Mouse (Mus musculus) embryonic stem cell, embryonic (primary cell): ENCODE measurements around the gene Rnf26.
"Not testable (repeated sequence)": the region's sequence is repeated elsewhere in the genome, so short reads cannot be mapped to it uniquely, and the experiment has no call there.

Experiments
- CTCF ChIA-PET, 4 experiments: fragments of 300-600 bp in 2 of 4; fragments of 350-600 bp in 2 of 4; sonication (Branson Sonifier 250); formaldehyde crosslinking; loops; one replicate each; lab custom pipeline; 2022; ENCODE audit warnings: inconsistent platforms in 2 of 4; lab: Charles Lee
- POLR2A ChIA-PET, 4 experiments: fragments of 300-600 bp in 2 of 4; fragments of 350-600 bp in 2 of 4; sonication (Branson Sonifier 250); formaldehyde crosslinking; loops; one replicate each; lab custom pipeline; 2022; ENCODE audit warnings: antibody characterized with exemption in 4 of 4, inconsistent platforms in 1 of 4; lab: Charles Lee

Gene Rnf26

DNA sequence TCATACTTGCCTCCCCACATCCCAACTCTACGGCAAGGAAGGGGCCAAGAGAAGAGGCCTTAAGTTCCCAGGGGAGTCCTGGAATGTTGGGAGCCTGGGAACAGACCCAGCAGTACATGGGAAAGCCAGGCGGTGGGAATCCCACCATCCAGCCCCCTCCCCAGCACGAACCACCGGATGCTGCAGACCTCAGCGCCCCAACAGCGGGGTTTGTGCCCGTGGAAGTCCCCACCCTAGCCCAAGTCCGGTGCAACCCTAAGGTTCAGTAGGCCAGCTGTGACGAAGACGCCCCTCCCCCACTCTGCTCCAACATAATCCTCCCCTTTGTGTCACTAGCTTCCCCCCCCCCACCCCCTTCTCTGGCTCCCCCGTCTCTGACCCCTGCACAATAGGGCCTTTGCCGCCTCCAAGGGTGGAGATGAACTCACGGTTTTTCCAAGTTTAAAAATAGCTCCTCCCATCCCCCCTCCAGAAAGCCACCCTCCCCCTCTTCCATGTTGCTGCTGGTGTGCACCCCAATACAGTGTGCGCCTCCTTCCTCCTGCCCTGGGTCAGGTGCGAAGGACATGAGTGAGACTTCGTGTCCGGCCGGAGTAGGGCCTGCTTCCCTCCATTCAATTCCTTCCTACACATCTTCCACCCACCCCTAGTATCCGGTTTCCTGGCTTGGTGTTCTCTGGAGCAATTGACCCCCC, 17.4 kb upstream of the Rnf26 start:
- POLR2A ChIA-PET = interaction anchor here (0.6 to 11.4 kb wide), 20 partner anchors 9 to 323 kb away, joined by 3 to 104 read pairs (median 4); partner anchors contain the start of genes Cbl (in 2 of the 4), H2afx (in 2 of the 4), Ccdc84 (in 1 of the 4) and Hmbs (in 1 of the 4)
- CTCF ChIA-PET = interaction anchor here in 3 of 4 experiments (0.5 to 2.2 kb wide), 12 partner anchors 9 to 507 kb away, joined by 3 to 8 read pairs (median 4); partner anchors contain the start of gene Cbl (in 1 of the 3)

DNA sequence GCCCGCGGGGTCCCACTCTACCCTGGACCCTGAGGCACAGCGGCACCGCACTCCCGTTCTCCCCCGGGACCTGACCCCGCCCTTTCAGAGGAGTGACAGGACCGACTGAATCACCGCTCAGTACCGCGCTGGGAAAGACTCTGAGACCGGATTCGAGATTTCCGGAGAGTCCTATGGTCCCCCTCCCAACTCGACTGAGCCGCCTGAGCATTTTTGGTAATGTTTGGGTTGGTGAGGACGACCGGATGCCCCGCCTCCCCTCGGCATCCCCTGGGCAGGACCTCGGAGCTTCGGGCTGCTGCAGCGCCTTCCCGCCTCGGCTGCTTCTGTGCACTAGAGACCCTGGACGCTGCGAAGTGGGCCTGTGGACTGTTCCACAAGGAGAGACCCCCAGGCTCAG, 16.7 kb upstream of the Rnf26 start:
- ChIA-PET POLR2A (interaction anchor here in 3 of 4 experiments (0.6 to 11.4 kb wide), 16 partner anchors 10 to 289 kb away, joined by 3 to 104 read pairs (median 6); partner anchors contain the start of genes Cbl (in 2 of the 3), H2afx (in 2 of the 3), Ccdc84 (in 1 of the 3) and Dpagt1 (in 1 of the 3)), CTCF (interaction anchor here in 2 of 4 experiments (0.5 to 2.2 kb wide), 8 partner anchors 10 to 508 kb away, joined by 3 to 8 read pairs (median 4); partner anchors contain the start of gene Cbl (in 1 of the 2))

DNA sequence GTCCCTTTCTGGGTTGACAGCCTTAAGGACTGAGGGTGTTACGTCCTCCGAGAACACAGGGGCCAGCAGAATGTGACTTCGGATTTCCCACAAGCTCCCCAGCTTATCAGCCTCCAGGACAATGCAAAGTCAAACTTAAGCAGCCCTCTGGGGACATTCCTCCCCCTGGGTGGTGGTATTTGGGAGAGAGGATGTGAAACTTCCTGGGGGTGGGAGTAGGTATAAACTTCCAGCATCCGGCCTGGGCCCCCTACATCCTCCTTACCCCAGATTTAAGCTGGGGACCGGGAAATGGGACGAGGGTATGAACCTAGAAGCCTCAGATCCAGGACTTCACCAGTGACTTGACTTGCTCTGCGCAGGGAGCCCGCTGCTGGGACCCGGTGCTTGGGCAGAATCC, 16.3 kb upstream of the Rnf26 start:
- CTCF ChIA-PET = interaction anchor here in 2 of 4 experiments (0.5 to 2.2 kb wide), 9 partner anchors 12 to 508 kb away, joined by 3 to 8 read pairs (median 4); partner anchors contain the start of gene Cbl (in 1 of the 2)
- POLR2A ChIA-PET = interaction anchor here (0.6 to 11.4 kb wide), 17 partner anchors 10 to 290 kb away, joined by 3 to 104 read pairs (median 6); partner anchors contain the start of genes Cbl (in 2 of the 4), H2afx (in 2 of the 4), Ccdc84 (in 1 of the 4) and Dpagt1 (in 1 of the 4)

DNA sequence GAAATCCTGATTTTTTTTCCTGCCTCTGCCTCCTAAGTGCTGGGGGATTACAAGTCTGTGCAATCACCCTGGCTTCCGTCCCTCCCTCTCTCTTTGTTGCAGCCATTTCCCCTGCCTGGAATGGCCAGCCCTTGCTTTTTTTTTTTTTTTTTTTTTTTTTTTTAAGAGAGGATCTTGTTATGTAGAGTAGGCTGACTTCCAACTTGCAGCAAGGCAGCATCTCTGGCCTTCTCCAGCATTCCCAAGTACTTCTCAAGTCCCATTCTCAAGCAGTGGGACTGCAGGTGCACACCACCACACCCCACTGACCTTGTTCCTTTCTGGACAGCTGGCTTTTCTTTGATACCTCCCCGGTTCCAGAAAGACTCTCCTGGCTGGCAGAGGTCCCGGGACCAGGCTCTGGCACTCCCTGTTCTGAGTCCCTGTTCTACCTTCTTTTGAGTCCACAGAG, 14.1 kb upstream of the Rnf26 start:
- CTCF ChIA-PET = interaction anchor here (0.6 to 2.3 kb wide), 23 partner anchors 9 to 1855 kb away, joined by 3 to 17 read pairs (median 4); partner anchors contain the start of gene Cbl (in 1 of the 4)
- POLR2A ChIA-PET = interaction anchor here (0.6 to 11.4 kb wide), 32 partner anchors 9 to 1034 kb away, joined by 3 to 104 read pairs (median 4); partner anchors contain the start of genes Cbl (in 2 of the 4), H2afx (in 2 of the 4), Ccdc84 (in 1 of the 4) and Gm49380 (in 1 of the 4)

DNA sequence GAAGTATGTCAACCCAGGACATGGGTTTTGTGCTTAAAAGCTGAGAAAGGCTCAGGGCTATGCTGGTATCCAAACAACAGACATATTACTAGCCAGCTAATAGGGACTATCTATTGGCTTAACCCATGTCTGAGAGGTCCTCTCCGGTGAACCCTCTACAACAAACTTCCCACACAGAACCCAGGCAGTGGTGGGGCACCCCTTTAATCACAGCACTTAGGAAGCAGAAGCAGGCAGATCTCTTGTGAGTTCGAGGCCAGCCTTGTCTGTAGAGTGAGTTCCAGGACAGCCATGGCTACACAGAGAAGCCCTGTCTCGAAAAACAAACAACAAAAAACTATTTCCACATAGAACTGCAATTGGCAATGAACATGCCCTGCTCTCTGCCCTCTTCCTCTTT, 13.4 kb upstream of the Rnf26 start:
- ChIA-PET POLR2A (interaction anchor here (0.6 to 11.4 kb wide), 25 partner anchors 10 to 452 kb away, joined by 3 to 104 read pairs (median 5); partner anchors contain the start of genes Cbl (in 2 of the 4), H2afx (in 2 of the 4), Gm49380 (in 1 of the 4) and Hyou1 (in 1 of the 4)), CTCF (interaction anchor here (0.6 to 3.0 kb wide), 25 partner anchors 8 to 1855 kb away, joined by 3 to 17 read pairs (median 4); partner anchors contain the start of gene Cbl (in 1 of the 4))

DNA sequence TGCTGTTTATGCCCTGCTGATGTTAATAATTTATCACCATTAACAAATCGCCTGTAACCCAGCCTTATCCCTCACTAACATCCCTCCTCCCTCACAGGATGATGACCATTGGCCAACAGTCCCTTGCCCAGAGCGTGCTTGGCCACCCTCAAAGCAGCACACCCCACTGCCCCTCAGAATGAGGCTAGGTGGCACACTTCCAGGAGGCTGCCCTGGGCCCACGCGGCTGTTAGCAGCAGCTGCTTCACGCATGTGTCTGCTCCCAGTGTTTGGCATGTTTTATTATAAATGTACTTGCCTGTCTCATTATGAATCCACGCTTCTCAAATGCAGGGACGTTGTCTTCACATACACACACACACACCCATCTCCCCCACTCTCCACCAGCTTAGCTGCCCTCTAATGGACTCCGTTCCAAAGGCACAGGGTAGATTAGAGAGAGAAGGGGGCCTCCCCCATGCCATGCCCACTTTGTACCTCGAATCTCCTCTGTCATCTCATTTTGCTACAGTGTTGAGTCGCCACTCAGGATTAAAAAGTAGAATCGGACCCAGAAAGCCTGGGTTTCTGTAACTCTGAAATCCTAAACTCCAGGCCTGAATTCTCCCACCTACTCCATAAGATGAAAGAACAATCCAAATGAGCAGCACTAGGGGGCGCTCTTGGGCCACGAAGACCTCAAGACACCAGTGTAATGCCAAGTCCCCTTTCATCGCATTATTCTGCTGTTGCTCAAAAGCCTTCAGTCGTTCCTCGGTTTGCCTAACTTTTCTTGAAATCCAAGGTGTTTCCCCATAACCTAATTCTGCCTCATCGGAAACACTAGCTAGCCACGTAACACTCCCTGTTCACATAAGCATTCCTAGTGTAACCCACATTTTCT, 12.5 kb upstream of the Rnf26 start:
- ChIA-PET POLR2A (interaction anchor here in 3 of 4 experiments (0.6 to 11.4 kb wide), 13 partner anchors 10 to 285 kb away, joined by 3 to 104 read pairs (median 5); partner anchors contain the start of genes H2afx (in 2 of the 3) and Cbl (in 1 of the 3)), CTCF (interaction anchor here (0.6 to 3.0 kb wide), 18 partner anchors 9 to 573 kb away, joined by 3 to 12 read pairs (median 5); partner anchors contain the start of genes Nlrx1 (in 1 of the 4) and Vps11 (in 1 of the 4))

DNA sequence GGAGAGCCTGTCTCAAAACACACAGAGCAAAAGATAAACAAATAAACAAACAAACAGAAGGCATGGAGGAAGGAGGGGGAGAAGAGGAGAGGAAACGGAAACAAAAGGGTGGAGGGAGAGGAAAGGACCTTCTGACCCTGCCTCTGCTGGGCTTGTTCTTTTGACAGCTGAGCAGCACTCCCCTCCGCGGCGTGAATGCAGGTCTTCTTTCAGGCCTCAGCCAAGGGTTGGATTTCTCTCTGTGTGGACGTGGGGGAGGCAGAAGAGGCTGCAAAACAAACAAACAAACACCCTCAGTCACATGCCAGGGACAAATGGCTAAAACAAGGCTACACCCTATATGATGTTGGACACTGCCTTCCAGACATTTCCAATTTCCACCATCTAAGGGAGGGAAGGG, 11.7 kb upstream of the Rnf26 start:
- ChIA-PET POLR2A (interaction anchor here (0.6 to 4.4 kb wide), 17 partner anchors 10 to 390 kb away, joined by 3 to 20 read pairs (median 4); partner anchors contain the start of genes Cbl (in 2 of the 4), Ccdc84 (in 1 of the 4), Hinfp (in 1 of the 4) and Hmbs (in 1 of the 4)), CTCF (interaction anchor here (0.6 to 3.0 kb wide), 44 partner anchors 8 to 574 kb away, joined by 3 to 13 read pairs (median 5); partner anchors contain the start of genes Mcam (in 2 of the 4), C1qtnf5 (in 1 of the 4), Cbl (in 1 of the 4) and Nlrx1 (in 1 of the 4))

DNA sequence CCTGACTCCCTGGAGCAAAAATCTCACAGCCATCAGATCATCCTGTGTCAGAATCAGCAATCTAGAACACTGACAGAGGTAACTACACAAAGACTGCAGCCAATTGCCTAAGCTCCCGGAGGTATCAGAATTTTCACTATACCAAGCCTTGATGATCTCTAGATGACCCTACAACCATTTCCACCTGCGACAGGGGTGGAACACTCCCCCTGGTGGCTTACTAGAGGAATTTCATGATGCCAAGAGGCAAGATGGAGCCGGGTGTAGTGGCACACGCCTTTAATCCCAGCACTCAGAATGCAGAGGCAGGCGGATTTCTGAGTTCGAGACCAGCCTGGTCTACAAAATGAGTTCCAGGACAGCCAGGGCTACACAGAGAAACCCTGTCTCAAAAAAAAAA, 11.0 kb upstream of the Rnf26 start:
- ChIA-PET CTCF (interaction anchor here (0.6 to 3.0 kb wide), 49 partner anchors 8 to 532 kb away, joined by 3 to 13 read pairs (median 5); partner anchors contain the start of genes Mcam (in 2 of the 4), C1qtnf5 (in 1 of the 4), Cbl (in 1 of the 4) and H2afx (in 1 of the 4)), POLR2A (interaction anchor here (0.6 to 4.4 kb wide), 20 partner anchors 11 to 391 kb away, joined by 3 to 20 read pairs (median 4); partner anchors contain the start of genes Cbl (in 2 of the 4), Ccdc84 (in 1 of the 4), H2afx (in 1 of the 4) and Hinfp (in 1 of the 4))

DNA sequence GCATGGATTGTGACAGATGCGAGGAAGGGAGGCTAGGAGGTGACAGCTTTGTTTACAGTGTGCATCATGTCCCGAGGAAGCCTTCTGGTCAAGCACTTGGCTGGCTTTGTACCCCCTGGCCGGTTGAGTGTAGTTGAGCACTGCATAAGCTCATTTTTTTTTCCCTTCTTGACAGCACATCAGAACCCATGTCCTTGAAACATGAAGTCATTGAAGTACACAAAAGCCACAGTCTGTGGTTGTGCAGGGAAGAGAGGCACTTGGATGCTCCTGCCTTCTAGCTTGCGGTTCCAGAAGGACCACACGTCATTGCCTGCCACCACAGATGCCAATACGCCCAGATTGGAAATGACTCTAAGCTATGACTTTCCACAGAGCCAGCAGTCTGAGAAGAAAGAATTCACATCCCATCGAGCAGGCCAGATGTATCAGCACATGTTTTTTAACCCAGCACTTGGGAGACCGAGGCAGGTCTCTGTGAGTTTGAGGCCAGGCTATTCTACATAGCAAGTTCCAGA, 6.7 kb upstream of the Rnf26 start:
- ChIA-PET POLR2A (interaction anchor here in 2 of 4 experiments (1.0 to 1.7 kb wide), 9 partner anchors 9 to 334 kb away, joined by 3 to 6 read pairs (median 3); partner anchors contain the start of genes H2afx (in 1 of the 2) and Upk2 (in 1 of the 2)), CTCF (interaction anchor here (0.6 to 3.2 kb wide), 27 partner anchors 8 to 527 kb away, joined by 3 to 27 read pairs (median 4); partner anchors contain the start of genes C1qtnf5 (in 1 of the 4), Cbl (in 1 of the 4), Hyou1 (in 1 of the 4) and Nlrx1 (in 1 of the 4))

DNA sequence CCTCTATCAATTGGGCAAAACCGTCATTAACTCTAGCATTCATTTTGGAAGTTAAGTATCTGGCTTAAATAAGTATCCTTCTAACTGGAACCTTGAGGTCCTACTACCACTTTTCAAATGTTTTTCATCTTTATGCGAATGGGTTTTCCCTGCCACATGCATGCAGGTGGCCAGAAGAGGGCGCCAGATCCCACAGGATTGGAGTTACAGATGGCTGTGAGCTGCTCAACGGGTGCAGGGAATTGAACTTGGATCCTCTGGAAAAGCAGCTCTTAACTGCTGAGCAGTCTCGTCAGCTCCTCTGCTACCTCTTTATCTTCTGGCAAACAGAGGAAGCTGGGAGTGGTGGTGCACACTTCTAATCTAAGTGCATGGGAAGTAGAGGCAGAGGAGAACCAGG, 5.7 kb upstream of the Rnf26 start:
- POLR2A ChIA-PET = interaction anchor here in 3 of 4 experiments (0.7 to 1.7 kb wide), 10 partner anchors 10 to 536 kb away, joined by 3 to 6 read pairs (median 3); partner anchors contain the start of genes H2afx (in 1 of the 3), Upk2 (in 1 of the 3) and Vps11 (in 1 of the 3)
- CTCF ChIA-PET = interaction anchor here (0.6 to 3.2 kb wide), 43 partner anchors 8 to 1601 kb away, joined by 3 to 27 read pairs (median 4); partner anchors contain the start of genes Usp2 (in 2 of the 4), C1qtnf5 (in 1 of the 4), Cbl (in 1 of the 4) and Hyou1 (in 1 of the 4)

DNA sequence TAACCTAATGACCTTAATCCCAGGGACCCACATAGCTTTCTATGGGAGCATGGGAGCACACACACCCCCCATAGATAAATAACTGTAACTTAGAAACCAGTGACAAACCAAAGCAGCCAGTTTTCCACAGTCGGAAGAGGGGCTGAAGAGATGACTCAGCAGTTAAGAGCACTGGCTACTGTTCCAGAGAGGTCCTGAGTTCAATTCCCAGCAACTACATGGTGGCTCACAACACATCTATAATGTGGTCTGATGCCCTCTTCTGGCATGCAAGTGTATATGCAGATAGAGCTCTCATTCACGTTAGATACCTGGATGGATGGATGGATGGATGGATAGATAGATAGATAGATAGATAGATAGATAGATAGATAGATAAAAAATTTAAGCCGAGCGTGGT, 2.9 kb upstream of the Rnf26 start:
- CTCF ChIA-PET = interaction anchor here (0.5 to 5.2 kb wide), 60 partner anchors 8 to 886 kb away, joined by 3 to 50 read pairs (median 4); partner anchors contain the start of genes C1qtnf5 (in 3 of the 4), Cbl (in 2 of the 4), Mfrp (in 2 of the 4) and Usp2 (in 2 of the 4)
- POLR2A ChIA-PET = interaction anchor here (0.6 to 2.4 kb wide), 20 partner anchors 10 to 303 kb away, joined by 3 to 8 read pairs (median 4); partner anchors contain the start of genes Cbl (in 1 of the 4), H2afx (in 1 of the 4), Hyou1 (in 1 of the 4) and Mcam (in 1 of the 4)

DNA sequence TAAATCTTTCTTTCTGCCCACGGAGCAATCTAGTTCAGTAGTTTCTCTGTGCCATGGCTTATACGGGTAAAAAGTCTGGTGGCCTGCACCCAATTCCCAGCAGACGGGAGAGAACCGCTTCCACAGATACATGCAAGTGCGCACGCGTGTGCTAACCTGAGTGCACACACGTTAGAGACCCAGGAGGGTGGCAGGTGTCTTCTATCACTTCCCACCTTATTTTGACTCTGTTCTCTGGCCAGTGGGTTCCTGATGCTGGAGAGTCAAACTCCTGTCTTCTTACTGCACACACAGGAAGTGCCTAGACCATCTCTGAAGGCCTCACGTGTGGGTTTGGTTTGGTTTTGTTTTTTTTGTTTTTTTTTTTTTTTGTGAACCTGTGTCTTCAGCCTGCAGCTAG, 2.3 kb upstream of the Rnf26 start:
- ChIA-PET CTCF (interaction anchor here (0.5 to 5.2 kb wide), 51 partner anchors 8 to 885 kb away, joined by 3 to 50 read pairs (median 4); partner anchors contain the start of genes C1qtnf5 (in 3 of the 4), Cbl (in 2 of the 4), Usp2 (in 2 of the 4) and Hinfp (in 1 of the 4)), POLR2A (interaction anchor here in 3 of 4 experiments (0.6 to 2.4 kb wide), 16 partner anchors 11 to 1223 kb away, joined by 3 to 8 read pairs (median 4); partner anchors contain the start of genes Cbl (in 1 of the 3), H2afx (in 1 of the 3), Hyou1 (in 1 of the 3) and Mcam (in 1 of the 3))

DNA sequence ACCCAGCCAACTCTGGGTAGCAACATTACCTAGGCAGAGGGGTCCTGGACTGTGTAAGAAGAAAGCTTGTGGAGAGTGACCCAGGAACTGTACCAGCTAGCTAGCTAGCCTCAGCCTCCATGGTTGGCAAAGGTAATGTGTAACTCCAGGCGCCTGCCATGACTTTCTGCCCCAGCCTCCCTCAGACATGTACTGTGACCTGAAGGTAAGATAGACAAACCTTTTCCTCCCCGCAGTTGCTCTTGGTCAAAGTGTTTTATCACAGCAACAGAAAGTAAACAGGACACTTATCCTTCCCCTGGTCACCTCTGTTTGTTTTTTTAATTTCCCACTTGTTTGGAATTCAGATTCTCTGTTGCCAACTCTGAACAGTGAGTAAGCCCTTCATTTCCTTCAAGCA, 1.1 kb upstream of the Rnf26 start:
- POLR2A ChIA-PET = interaction anchor here (0.6 to 2.4 kb wide), 24 partner anchors 10 to 986 kb away, joined by 3 to 11 read pairs (median 4); partner anchors contain the start of genes H2afx (in 3 of the 4), Cbl (in 2 of the 4) and Vps11 (in 1 of the 4)
- CTCF ChIA-PET = interaction anchor here (0.6 to 5.2 kb wide), 12 partner anchors 10 to 130 kb away, joined by 3 to 50 read pairs (median 4); partner anchors contain the start of gene Cbl (in 1 of the 4)

DNA sequence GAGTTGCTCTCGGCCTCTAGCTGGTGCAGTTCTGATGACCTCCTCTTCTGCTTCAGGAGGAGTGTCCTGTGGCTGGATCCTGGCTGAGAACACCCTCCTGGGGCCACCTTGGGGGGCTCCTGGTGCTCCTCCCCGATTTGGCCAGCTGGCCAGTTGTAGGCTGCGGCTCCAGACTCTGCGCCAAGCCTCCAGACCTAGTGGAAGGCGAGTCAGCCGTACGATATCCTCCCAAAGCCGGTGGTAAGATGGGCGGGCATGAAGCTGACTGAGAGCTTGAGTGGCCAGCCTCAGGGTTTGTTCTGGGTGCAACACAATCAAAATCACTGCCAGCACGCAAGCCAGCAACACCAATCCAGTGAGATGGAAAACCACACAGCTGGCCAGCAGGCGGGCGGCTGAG, 1.4 kb downstream of the Rnf26 start:
- CTCF ChIA-PET, POLR2A ChIA-PET: not testable (repeated sequence)
